Mouse (Mus musculus): ENCODE results near the gene Htr5a.

DNA sequence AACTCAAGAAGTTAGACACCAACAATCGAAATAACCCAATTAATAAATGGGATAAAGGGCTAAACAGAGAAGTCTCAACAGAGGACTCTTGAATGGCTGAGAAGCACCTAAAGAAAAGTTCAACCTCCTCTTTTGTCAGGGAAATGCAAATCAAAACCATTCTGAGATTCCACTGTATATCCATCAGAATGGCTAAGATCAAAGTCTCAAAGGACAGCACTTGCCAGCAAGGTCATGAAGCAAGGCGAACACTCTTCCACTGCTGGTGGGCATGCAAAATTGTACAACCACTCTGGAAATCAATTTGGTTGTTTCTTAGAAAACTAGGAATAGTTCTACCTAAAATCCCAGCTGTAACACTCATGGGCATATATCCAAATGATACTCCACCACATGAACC, 27.7 kb upstream of the Htr5a start:
- TF ChIP-seq EP300 (IDR thresholded peaks at IDR 0.05; ENCODE audit: low read depth) (no peak), CTCF (IDR thresholded peaks at IDR 0.05; ENCODE audit: low read depth) (no peak)

Data from liver, embryonic 14.5 days (tissue).